Mouse (Mus musculus): ENCODE results near the gene Bsn. TPM values are rescaled to one million over a fixed set of nuclear protein-coding genes. Genes with fewer than 3 reads are reported as not detected.
A peak's percentile ranks its signal among the peaks of the same experiment; 100 is the strongest.

The Bsn gene
- total and polyA plus RNA-seq, 3 experiments: 4.1 to 5.2 (median 5.0) TPM

- DNase-seq: no peak
Measured at GRCm38 (mm10) chr9:108125731-108126130, 64.5 kb downstream of the Bsn start.

- peak; percentile 0 for DNase-seq
Measured at GRCm38 (mm10) chr9:108123916-108124315, 66.3 kb downstream of the Bsn start.

GRCm38 (mm10) chr9:108121170-108121969 lies 68.8 kb downstream of the Bsn start:
- DNase-seq: peak; percentile 89

GRCm38 (mm10) chr9:108120671-108121070 lies 69.5 kb downstream of the Bsn start:
- DNase-seq: peak; percentile 40

- peak; percentile 51 for DNase-seq
Measured at GRCm38 (mm10) chr9:108119891-108120411, 70.2 kb downstream of the Bsn start.

GRCm38 (mm10) chr9:108117143-108117542 lies 73.0 kb downstream of the Bsn start:
- peak; percentile 93 for DNase-seq

- DNase-seq: no peak
Measured at GRCm38 (mm10) chr9:108115290-108116077, 74.7 kb downstream of the Bsn start.

GRCm38 (mm10) chr9:108112719-108113340 lies 77.4 kb downstream of the Bsn start:
- DNase-seq: no peak

- no peak for DNase-seq
Measured at GRCm38 (mm10) chr9:108111593-108112121, 78.5 kb downstream of the Bsn start.

- DNase-seq: no peak
Measured at GRCm38 (mm10) chr9:108111101-108111592, 79.0 kb downstream of the Bsn start.

GRCm38 (mm10) chr9:108110160-108110559 lies 80.0 kb downstream of the Bsn start:
- DNase-seq: no peak

- DNase-seq: no peak
Measured at GRCm38 (mm10) chr9:108107867-108108266, 82.3 kb downstream of the Bsn start.

GRCm38 (mm10) chr9:108106090-108106489 lies 84.1 kb downstream of the Bsn start:
- no peak for DNase-seq

GRCm38 (mm10) chr9:108105549-108105863 lies 84.7 kb downstream of the Bsn start:
- no peak for DNase-seq

GRCm38 (mm10) chr9:108104766-108105548 lies 85.2 kb downstream of the Bsn start:
- DNase-seq: no peak

- DNase-seq: no peak
Measured at GRCm38 (mm10) chr9:108099619-108100018, 90.6 kb downstream of the Bsn start.

GRCm38 (mm10) chr9:108095949-108096712 lies 94.1 kb downstream of the Bsn start:
- no peak for DNase-seq

- DNase-seq: peak; percentile 62
Measured at GRCm38 (mm10) chr9:108095518-108095917, 94.7 kb downstream of the Bsn start.

GRCm38 (mm10) chr9:108094998-108095411 lies 95.2 kb downstream of the Bsn start:
- peak; percentile 61 for DNase-seq

- peak; percentile 98 for DNase-seq
Measured at GRCm38 (mm10) chr9:108094184-108094941, 95.8 kb downstream of the Bsn start, which contains the start of gene Apeh. Gene Apeh, minus strand, starts transcription at chr9:108094606.

All from adrenal gland, adult 2 months (tissue).